Mouse (Mus musculus) hematopoietic stem cell, adult 5-6 weeks (primary cell): ENCODE results near the gene Lrrc4b. TPM values are rescaled to one million over a fixed set of nuclear protein-coding genes. Genes with fewer than 3 reads are reported as not detected.
A peak's percentile ranks its signal among the peaks of the same experiment; 100 is the strongest.

ENCODE experiments used
- ATAC-seq, 2 experiments: fragments of 125-278 bp in 1 of 2; replicated peaks in 1 of 2; 2 replicates each; pipeline ENCODE4 v1.8.0; 2016 to 2017; ENCODE audit warnings: inconsistent platforms in 2 of 2, mild to moderate bottlenecking in 2 of 2, moderate number of reproducible peaks in 2 of 2, low read depth in 1 of 2, moderate TSS enrichment in 1 of 2; ENCODE audit not compliant: low FRiP score in 2 of 2, poor library complexity in 2 of 2, severe bottlenecking in 2 of 2, insufficient read depth in 1 of 2, low TSS enrichment in 1 of 2
- total RNA-seq: library from RNA; stranded (forward); fragments of 172-1452, 232-1000 nt; gene quantifications from 2 replicates; pipeline ENCODE4 v1.2.3, GENCODE M21; 2017

Lrrc4b gene
- total RNA-seq, 1 experiment from 2014 or later: not detected

- ATAC-seq: no peak
These were observed 3.7 kb downstream of the Lrrc4b start for GRCm38 (mm10) chr7:44432550-44432949.

GRCm38 (mm10) chr7:44433371-44433770 is 4.6 kb downstream of the Lrrc4b start:
- ATAC-seq: no peak

GRCm38 (mm10) chr7:44434089-44434488 is 5.3 kb downstream of the Lrrc4b start:
- no peak for ATAC-seq

GRCm38 (mm10) chr7:44435796-44436195 is 7.0 kb downstream of the Lrrc4b start:
- ATAC-seq: no peak

- ATAC-seq: peak in 1 of 2 experiments; percentile 29; a peak in 2 of 4 replicates
These were observed 7.4 kb downstream of the Lrrc4b start for GRCm38 (mm10) chr7:44436267-44436666.

- no peak for ATAC-seq
These were observed 8.4 kb downstream of the Lrrc4b start for GRCm38 (mm10) chr7:44437188-44437587.

- ATAC-seq: no peak
These were observed 9.1 kb downstream of the Lrrc4b start for GRCm38 (mm10) chr7:44437933-44438332.

GRCm38 (mm10) chr7:44439696-44440095 is 10.9 kb downstream of the Lrrc4b start:
- ATAC-seq: no peak

GRCm38 (mm10) chr7:44440479-44440878 is 11.7 kb downstream of the Lrrc4b start:
- ATAC-seq: no peak

- ATAC-seq: no peak
These were observed 12.4 kb downstream of the Lrrc4b start for GRCm38 (mm10) chr7:44441180-44441579.

- ATAC-seq: no peak
These were observed 12.9 kb downstream of the Lrrc4b start for GRCm38 (mm10) chr7:44441648-44442109.

- ATAC-seq: no peak
These were observed 13.6 kb downstream of the Lrrc4b start for GRCm38 (mm10) chr7:44442407-44442821.

GRCm38 (mm10) chr7:44443268-44444173 is 14.7 kb downstream of the Lrrc4b start:
- ATAC-seq: no peak

GRCm38 (mm10) chr7:44444886-44445527 is 16.2 kb downstream of the Lrrc4b start:
- no peak for ATAC-seq

- ATAC-seq: peak in 1 of 2 experiments; percentile 35; a peak in 1 of 4 replicates
These were observed 16.7 kb downstream of the Lrrc4b start for GRCm38 (mm10) chr7:44445528-44445923.

- ATAC-seq: no peak
These were observed 17.4 kb downstream of the Lrrc4b start for GRCm38 (mm10) chr7:44446070-44446855.

GRCm38 (mm10) chr7:44453256-44453655 is 24.4 kb downstream of the Lrrc4b start:
- peak; percentile 63 to 74 for ATAC-seq

GRCm38 (mm10) chr7:44456302-44456701 is 27.5 kb downstream of the Lrrc4b start:
- no peak for ATAC-seq
